Mouse (Mus musculus) thymus, postnatal 36 days (tissue): ENCODE measurements at regions not wholly inside any gene's neighbourhood (a gene's known extent, or its start where the extent isn't known, plus 50 kb on each side); places are given as distances from the start of the nearest gene placed in this dataset.

Source experiments
- DNase-seq, 2 experiments: peaks; one replicate each; pipeline ENCODE4 v3.0.0; 2022; ENCODE audit warnings: mixed read lengths in 2 of 2

DNA sequence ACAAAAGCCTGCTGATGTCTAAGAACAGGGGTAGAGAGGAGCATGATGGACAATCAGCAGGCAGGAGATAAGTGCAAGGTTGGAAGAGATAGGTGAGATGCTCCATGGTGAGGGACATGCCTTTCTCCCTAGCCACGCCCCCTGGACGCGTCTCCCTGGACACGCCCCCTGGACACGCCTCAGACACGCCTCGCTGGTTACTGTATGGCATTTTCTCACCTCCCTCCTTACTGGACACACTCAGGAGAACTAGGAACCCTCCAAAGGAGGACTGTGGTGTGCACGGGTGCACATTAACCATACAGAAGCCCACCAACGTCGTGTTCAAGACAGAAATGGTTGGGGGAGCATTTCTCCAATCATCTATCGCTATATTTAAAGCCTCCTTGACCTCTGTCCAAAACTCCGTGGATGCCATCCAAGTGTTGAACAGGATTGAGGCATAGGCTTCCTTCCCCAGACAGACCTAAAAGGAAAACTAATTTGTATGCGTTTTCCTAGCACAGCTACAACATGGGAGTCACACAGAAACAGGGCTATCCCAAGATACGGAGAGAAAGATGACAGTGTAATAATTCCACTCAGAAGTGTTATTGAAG lies 168.4 kb upstream of the Fam19a5 start:
- no peak for DNase-seq

DNA sequence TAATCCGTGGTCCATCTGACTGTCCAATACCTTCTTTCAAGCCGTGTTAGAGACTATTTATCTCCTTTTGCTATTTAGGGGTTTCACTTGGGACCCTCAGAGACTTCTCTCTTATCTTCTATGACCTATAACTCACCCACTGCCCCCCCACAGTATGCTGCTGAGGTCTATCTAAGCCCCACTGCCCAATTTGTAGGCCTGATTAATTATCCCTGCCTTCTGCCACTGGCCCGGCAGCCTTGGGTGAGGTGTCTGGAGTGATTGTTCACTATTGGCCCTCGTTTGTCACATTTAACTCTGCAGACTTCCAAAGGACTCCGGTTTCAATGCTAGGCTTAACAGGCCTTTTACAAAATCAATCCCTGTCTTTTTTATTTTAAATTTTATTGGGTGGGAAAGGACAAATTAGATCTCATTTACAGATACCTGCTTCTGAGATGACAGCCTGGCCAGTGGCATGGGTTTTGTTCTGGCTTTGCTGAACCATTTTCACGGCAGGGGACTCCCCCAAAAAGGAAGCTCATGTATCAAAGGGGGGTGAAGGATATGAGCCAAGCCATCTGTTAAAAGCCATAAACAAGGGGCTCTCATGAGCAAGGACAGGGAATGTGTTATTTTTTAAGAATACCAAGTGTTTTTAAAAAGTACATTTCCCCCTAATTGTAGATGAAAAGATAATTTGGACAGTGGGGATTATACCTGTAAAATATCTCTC lies 160.4 kb upstream of the Fam19a5 start:
- DNase-seq = no peak

- DNase-seq = no peak
Measured at GRCm38 (mm10) chr15:87384279-87385066, 159.6 kb upstream of the Fam19a5 start.

- no peak for DNase-seq
Measured at GRCm38 (mm10) chr15:87386513-87386983, 157.6 kb upstream of the Fam19a5 start.

DNA sequence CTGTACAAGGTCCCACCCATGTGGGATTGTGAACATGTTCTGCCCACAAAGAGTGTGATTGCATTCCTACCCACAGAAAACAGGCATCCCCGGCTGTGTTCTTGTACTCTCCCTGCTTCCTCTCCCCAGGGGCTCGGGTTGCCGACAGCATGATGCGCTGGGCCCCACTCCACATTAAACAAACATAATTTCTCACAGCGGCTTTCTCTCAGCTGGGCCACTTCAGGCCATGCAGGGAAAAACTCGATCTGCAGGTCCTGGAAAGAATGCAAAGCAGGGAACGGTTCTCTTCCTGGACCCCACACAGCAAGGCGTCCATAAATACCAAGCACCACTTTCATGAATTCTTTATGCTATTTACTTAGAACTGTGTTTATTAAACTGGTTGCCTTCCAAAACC lies 152.7 kb upstream of the Fam19a5 start:
- DNase-seq = no peak

DNA sequence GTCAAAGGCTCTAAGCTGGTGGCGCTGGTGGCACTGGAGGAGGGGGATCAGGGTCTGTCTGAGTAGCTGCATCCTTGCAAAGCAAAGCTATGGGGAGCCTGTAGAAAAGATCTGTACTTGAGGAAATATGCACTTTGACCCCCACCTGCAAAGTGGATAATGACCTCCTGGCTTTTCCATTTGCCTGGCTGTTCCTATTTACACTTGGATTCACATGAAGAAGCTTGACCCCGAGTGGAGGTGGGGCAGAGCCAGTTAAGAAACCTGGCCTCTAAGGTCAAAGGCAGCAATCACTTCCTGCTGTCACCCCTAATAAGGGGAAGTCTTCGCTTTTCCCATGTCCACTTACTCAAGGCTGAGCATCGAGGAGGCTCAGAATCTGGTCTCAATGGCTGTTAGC lies 145.7 kb upstream of the Fam19a5 start:
- DNase-seq = no peak

DNA sequence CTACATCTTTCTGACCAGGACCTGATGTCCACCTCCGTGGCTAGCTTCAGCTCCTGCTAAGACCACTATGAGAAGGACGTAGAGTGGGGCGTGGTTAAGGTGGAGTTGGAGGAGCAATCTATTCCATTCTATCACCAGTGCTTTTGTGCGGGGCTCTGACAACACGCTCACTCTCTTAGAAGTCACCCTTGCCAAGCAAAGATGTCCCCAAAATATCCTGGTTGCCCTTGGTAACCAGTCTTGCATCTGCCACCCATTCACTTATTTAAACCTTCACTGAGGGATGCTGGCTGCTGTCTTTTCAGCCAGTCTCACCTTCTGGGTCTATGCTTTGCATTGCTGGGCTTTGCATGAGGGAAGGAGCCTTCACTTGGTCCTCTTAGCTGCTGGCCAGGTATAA lies 138.4 kb upstream of the Fam19a5 start:
- DNase-seq = no peak

DNA sequence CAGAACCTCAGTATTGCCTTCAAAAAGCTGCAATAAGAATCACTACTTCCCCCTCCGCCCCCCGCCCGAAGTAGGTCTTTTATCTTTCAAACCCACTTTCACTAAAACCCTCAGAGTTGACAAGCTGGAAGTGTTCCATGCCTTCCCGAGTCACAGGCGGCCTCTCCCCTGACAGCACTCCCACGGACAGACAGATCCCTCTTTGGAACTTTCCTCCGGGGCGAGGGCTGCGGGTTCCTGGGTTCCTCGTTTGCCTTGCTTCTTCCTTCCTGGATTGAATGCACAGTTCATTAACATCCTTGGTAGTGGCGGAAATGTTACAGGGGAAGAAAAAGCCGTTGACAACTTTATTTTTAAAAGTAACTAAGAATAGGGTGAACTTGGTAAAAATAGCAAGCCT lies 132.1 kb upstream of the Fam19a5 start:
- no peak for DNase-seq

- no peak for DNase-seq
Measured at GRCm38 (mm10) chr15:87415996-87416395, 128.1 kb upstream of the Fam19a5 start.

GRCm38 (mm10) chr15:87421743-87422142 lies 122.4 kb upstream of the Fam19a5 start:
- no peak for DNase-seq

GRCm38 (mm10) chr15:87433306-87433705 lies 110.8 kb upstream of the Fam19a5 start:
- DNase-seq = no peak

- DNase-seq = no peak
Measured at GRCm38 (mm10) chr15:87433901-87434300, 110.2 kb upstream of the Fam19a5 start.

- no peak for DNase-seq
Measured at GRCm38 (mm10) chr15:87435566-87435965, 108.5 kb upstream of the Fam19a5 start.

- DNase-seq = no peak
Measured at GRCm38 (mm10) chr15:87437611-87438010, 106.5 kb upstream of the Fam19a5 start.

DNA sequence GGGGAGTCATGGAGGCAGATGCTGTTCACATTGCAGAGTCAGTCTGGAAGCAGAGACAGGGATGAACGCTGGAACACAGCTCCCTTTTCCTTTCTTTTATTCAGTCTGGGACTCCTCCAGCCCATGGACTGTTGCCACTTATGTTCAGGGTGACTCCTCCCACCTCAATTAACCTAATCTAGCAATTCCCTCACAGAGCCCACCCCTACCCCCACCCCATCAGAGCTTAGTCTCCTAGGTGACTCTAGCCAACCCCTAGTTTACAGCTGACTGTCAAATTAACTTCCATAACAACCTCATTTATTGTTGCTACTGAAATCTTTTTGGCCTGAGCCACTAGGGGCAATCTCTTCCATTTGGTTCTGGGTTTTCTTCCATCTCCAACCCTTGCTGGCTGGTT lies 85.2 kb upstream of the Fam19a5 start:
- no peak for DNase-seq

DNA sequence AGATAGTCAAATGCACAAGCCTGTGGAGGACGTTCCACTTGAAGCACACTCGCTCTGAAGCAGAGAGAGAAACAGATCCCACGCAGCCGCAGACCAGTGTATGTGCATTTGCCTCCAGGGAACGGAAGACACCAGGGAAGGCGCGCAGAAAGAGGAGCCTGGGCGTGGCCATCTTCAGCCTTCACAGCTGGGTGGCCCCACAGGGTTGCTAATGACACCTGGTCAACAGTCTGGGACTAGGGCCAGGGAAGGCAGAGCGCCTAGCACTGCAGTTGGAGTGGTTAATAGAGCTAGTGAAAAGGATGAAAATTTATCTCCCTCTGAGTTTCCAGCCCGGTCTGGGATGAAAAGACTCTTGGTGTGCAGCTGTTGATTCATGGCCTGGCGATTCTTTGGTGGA lies 67.9 kb upstream of the Fam19a5 start:
- DNase-seq = no peak

GRCm38 (mm10) chr15:87476862-87477490 lies 67.1 kb upstream of the Fam19a5 start:
- no peak for DNase-seq

DNA sequence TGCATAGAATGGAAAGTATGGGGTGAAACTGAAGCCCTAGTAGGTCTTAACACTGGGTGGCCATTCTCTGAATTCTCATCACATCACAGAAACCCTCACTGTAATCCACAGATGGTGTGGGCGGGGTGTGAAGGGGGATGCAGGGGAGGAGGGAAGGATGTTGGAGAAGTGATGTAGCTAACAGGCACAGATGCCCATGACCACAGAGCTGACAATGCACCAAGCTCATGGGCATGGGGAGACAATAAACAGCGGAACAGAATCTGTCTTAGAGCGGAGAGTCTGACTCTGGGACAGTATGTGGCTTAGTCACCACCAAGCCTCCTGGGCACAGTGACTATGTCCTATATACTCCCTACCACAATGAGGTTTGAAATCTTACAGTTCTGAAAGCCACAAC lies 63.3 kb upstream of the Fam19a5 start:
- no peak for DNase-seq
